In genomic region chr12:69790530-69791505, GRCm38 (mm10) we compare ENCODE assay signal across 8 mouse cellular contexts. TPM values are rescaled to one million over a fixed set of nuclear protein-coding genes. Genes with fewer than 3 reads are reported as not detected.
A peak's percentile ranks its signal among the peaks of the same experiment; 100 is the strongest.
DNase-seq lines count a peak whose midpoint lies in the region; ATAC-seq and TF ChIP-seq lines count a peak whose summit lies in the region.

Cdkl1 (minus strand) TSS chr12:69791267.

- peak within 1 kb of the TSS; percentile 36 for H3K27ac ChIP-seq in cortical plate, adult 2 months (ENCODE audit: insufficient read depth, low read length)
- H3K27ac ChIP-seq in gastrocnemius, adult 2 months = peak within 1 kb of the TSS; percentile 32; the same call in 1 of the 2 replicates
- peak within 1 kb of the TSS; percentile 61 for H3K27ac ChIP-seq in hindbrain, embryonic 15.5 days (replicated peaks)

- H3K4me3 ChIP-seq in cortical plate, adult 2 months (ENCODE audit: insufficient read depth, low read length) = peak within 1 kb of the TSS; percentile 54
- peak within 1 kb of the TSS; percentile 80 for H3K4me3 ChIP-seq in gastrocnemius, adult 2 months
- peak within 1 kb of the TSS; percentile 55 for H3K4me3 ChIP-seq in hindbrain, embryonic 15.5 days

- peak; percentile 34; the same call in 1 of the 2 replicates for TF ChIP-seq POLR2A in cortical plate, adult 2 months (IDR thresholded peaks at IDR 0.05; ENCODE audit: extremely low read depth, insufficient read depth, low read length)

- H3K4me1 ChIP-seq in cortical plate, adult 2 months (ENCODE audit: control insufficient read depth, insufficient read depth, low read length) = no peaks in the 10 kb centered on the region
- H3K4me1 ChIP-seq in hindbrain, embryonic 15.5 days (replicated peaks) = peaks cover 18% of the 10 kb centered on the region

- DNase-seq in adrenal gland, adult (ENCODE audit: inconsistent age in 2 of 2, low spot score in 1 of 2) = peak; percentile 84 to 91
- peak; percentile 71 for DNase-seq in gastrocnemius, adult 2 months
- peak; percentile 60 to 77 for DNase-seq in left cerebral cortex, adult 18-20 months (ENCODE audit: low spot score in 2 of 2)
- DNase-seq in lung, postnatal 36 days = peak; percentile 65
- peak; percentile 86 for DNase-seq in retina, postnatal 1 day
- peak; percentile 50 to 66 for DNase-seq in thymus, postnatal 36 days

- under 1% methylated on average over 45 of the region's 45 CpGs for WGBS in hindbrain, embryonic 15.5 days

- intact Hi-C loops in gastrocnemius, adult 2 months (cut with DNase I) = loop anchor here (5.0 kb wide), 1 partner anchor 34 kb away; no protein-coding TSS in a partner anchor

- H3K9me3 ChIP-seq in hindbrain, embryonic 15.5 days = no peaks in the 10 kb centered on the region

- peak within 1 kb of the TSS; percentile 65 for H3K9ac ChIP-seq in hindbrain, embryonic 15.5 days

- H3K27me3 ChIP-seq in hindbrain, embryonic 15.5 days = 0 out of 2 replicates have a peak, but pooled peaks cover 3% of the 10 kb centered on the region

- H3K4me2 ChIP-seq in hindbrain, embryonic 15.5 days = peak within 1 kb of the TSS; percentile 97

- peak; percentile 83 for ATAC-seq in hindbrain, embryonic 15.5 days (ENCODE audit: low FRiP score, low read depth)

- TF ChIP-seq CTCF in cortical plate, adult 2 months (IDR thresholded peaks at IDR 0.05; ENCODE audit: extremely low read depth, insufficient read depth, low read length) = no peak
- no peak for TF ChIP-seq CTCF in gastrocnemius, adult 2 months (IDR thresholded peaks at IDR 0.05)

- H3K36me3 ChIP-seq in hindbrain, embryonic 15.5 days = no peaks in the 10 kb centered on the region

RNA-seq across cellular contexts. Expression of gene Cdkl1, which starts in this region (rescaled TPM):
- 13.3 and 19.4 TPM in 2 replicates for polyA plus RNA-seq in cortical plate, adult 2 months (2012; rRNA removed)
- total RNA-seq in gastrocnemius, adult 2 months (2021) = 1 to 10 TPM in 1 of 2 experiments, under 1 TPM in 1; 0.69 to 1.3 TPM
- 9.0 and 9.7 TPM in 2 replicates for polyA plus RNA-seq in hindbrain, embryonic 15.5 days (2015; fragmentation: Nextera tagmentation; extraction: Ambion mirVana)
- total RNA-seq in left cerebral cortex, adult 18-20 months (2021) = 10 to 100 TPM; 33.2 to 35.5 TPM

Comparison
In these comparisons a context has a peak if more than half of its experiments do, and no peak if none do; other contexts are left out.
1. Peak in every context shown above with its lines: DNase-seq, ATAC-seq, H3K4me3 ChIP-seq and H3K27ac ChIP-seq.
2. RNA of gene Cdkl1 (total RNA-seq): 33.2 to 35.5 TPM in left cerebral cortex, adult 18-20 months; 0.69 to 1.3 TPM in gastrocnemius, adult 2 months; every median in the first group is over 10 times any median in the second.